Mouse (Mus musculus): Measurements from ENCODE around the gene Upk3bl.

GRCm38 (mm10) chr5:136075076-136075475 lies 20.8 kb downstream of the Upk3bl start:
- TF ChIP-seq CTCF (IDR thresholded peaks at IDR 0.05; ENCODE audit: borderline replicate concordance, extremely low read depth, insufficient read depth, insufficient read length): no peak
- no peak for TF ChIP-seq POLR2A (IDR thresholded peaks at IDR 0.05; ENCODE audit: borderline replicate concordance, extremely low read depth, insufficient read depth, insufficient read length, poor library complexity, severe bottlenecking)
